Mouse (Mus musculus): Measurements from ENCODE around the gene Atp5d.

DNA sequence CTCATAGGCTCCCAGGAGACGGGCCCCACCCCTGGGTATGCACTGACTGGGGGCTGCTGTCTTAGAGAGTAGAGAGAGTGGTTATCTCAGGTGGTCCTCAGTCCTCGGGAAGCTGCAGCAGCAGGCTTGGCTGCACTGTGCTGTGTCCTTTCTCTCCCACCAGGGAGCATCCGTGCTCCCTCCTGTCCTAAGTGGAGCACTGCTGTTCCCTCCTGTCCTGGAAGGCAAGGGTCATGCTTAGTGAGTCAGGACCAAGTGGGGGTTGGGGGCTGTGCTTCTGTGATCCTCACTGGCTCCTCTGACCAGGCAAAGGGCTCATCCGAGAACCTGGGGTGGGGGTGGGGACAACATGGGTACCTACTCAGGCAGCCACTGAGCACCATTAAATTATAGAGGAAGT lies 49.3 kb upstream of the Atp5d start:
- TF ChIP-seq CTCF (IDR thresholded peaks at IDR 0.05; ENCODE audit: insufficient read depth, low read length) (0 out of 2 replicates have a peak, but pooled peaks have one; percentile 16), POLR2A (IDR thresholded peaks at IDR 0.05; ENCODE audit: borderline replicate concordance, extremely low read depth, low read depth, low read length) (no peak)

All from lung, adult 2 months (tissue).